Mouse (Mus musculus) brain, embryonic 14.5 days (tissue): Measurements from ENCODE around the gene Gm7970.
"Not testable (repeated sequence)": the region's sequence is repeated elsewhere in the genome, so short reads cannot be mapped to it uniquely, and the experiment has no call there.

ENCODE experiments used
- CTCF ChIP-seq: fragments of 200-500 bp; IDR thresholded peaks from 2 replicates; pipeline ENCODE4 v1.5.1; 2012; ENCODE audit warnings: inconsistent platforms, mild to moderate bottlenecking, moderate library complexity, borderline replicate concordance; ENCODE audit not compliant: insufficient read depth, insufficient read length; ENCODE audit errors: extremely low read depth
- POLR2A ChIP-seq: fragments of 200-500 bp; IDR thresholded peaks from 2 replicates; pipeline ENCODE4 v1.6.1; 2012; ENCODE audit warnings: mild to moderate bottlenecking, inconsistent platforms, borderline replicate concordance; ENCODE audit not compliant: poor library complexity, insufficient read depth, insufficient read length, severe bottlenecking; ENCODE audit errors: extremely low read depth

DNA sequence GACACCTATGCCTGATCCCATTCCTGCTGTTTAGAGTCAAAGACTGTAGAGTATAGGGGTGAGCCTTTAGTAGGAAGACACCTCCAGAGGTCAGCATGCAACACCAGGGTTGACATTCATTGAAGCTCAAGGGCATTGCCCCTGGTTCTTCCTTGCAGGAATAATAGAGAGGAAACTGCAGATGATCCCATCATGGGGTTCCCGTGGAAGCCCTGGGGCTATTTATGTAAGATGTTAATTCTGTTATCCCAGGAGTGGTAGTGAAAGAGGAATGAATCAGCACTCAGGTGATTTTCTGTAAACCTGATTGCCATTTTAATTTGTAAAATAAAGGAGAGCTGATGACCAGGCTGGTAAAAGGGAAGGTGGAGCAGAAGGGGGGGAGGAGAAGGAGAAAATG lies 31.0 kb upstream of the Gm7970 start:
- not testable (repeated sequence) for TF ChIP-seq CTCF, POLR2A
